Mouse (Mus musculus) frontal cortex, postnatal 10 days (tissue): ENCODE measurements around the gene Cdadc1.

Experiments used
- DNase-seq, 2 experiments: peaks; one replicate each; pipeline ENCODE4 v3.0.0; 2022; ENCODE audit warnings: low spot score in 2 of 2, mixed read lengths in 1 of 2

Cdadc1 gene

GRCm38 (mm10) chr14:59612920-59613625 lies 15.3 kb upstream of the Cdadc1 start:
- DNase-seq: peak in 1 of 2 experiments; percentile 65

- DNase-seq: no peak
Observed at GRCm38 (mm10) chr14:59607021-59607420, 9.3 kb upstream of the Cdadc1 start.

DNA sequence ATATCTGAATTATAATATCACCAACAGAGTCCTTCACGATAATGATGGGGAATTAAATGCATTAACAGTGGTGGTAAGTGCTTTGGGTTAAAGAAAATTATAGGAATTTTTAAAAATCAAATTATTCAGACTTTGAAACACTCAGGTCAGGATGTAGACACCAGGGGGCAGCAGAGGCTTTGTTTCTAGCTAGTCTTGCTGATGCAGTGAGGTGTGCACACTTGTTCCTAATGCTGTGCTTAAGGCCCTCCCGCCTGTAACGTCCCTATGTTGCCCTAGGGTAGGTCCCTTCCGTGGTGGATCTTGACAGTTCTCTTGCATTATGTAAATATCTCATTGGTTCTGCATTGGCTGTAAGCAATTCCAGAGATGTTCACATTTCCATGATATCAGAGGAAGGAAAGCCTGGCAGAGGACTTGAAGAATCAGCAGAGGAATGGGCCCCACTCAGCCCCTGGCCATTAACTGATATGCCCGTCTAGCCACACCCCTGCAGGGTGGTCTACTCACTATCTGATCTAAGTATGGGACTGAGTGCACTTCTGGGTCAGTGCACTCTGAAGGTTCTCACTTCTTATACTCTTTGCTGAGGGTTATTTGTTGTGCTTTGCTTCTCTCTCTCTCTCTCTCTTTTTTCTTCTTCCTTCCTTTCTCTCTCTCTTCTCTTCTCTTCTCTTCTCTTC lies 8.1 kb upstream of the Cdadc1 start:
- DNase-seq: peak in 1 of 2 experiments; percentile 44

GRCm38 (mm10) chr14:59604002-59604645 lies 6.4 kb upstream of the Cdadc1 start:
- no peak for DNase-seq

GRCm38 (mm10) chr14:59598260-59598627 lies 485 bp upstream of the Cdadc1 start:
- no peak for DNase-seq

- DNase-seq: no peak
Observed at GRCm38 (mm10) chr14:59594988-59595387, 2.8 kb downstream of the Cdadc1 start.

GRCm38 (mm10) chr14:59592593-59592992 lies 5.2 kb downstream of the Cdadc1 start:
- DNase-seq: no peak

- no peak for DNase-seq
Observed at GRCm38 (mm10) chr14:59591901-59592300, 5.9 kb downstream of the Cdadc1 start.

GRCm38 (mm10) chr14:59590614-59591013 lies 7.1 kb downstream of the Cdadc1 start:
- no peak for DNase-seq

DNA sequence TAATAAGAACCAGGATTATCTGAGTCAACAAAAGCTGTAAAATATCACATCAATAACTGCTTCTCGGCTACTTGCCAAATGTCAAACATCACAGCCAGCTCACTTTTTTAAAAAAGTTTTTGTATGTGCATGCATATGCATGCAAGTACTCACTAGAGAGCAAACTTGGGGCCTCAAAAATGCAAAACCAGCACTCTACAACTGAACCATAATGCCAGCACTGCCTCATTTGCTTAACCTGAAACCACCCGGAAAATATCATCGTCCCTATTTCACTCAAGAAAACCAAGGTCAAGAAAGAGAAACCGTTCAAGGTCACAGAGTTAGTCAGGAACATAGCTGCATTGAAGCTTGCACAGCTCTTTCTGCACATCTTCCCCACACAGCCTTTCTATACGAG lies 21.4 kb downstream of the Cdadc1 start:
- no peak for DNase-seq

DNA sequence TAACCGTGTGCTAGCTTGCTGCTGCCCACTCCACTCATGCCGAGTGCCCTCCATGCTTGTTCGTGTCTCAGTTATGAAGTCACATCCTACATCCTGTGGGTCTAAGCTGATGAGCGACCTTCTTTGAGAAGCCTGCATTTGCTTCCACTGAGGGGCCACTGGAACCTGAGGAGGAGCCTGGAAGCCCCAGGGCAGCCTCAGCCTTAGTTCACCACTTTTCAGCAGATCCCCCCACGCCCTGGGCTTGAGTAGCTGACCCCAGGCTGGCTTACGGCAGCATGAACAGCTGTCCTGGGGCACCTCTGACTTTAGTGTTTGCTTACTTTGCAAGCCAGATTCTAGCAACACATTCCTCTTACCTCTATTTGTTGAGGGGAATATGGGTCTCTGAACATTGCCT lies 31.0 kb downstream of the Cdadc1 start:
- DNase-seq: no peak

- DNase-seq: no peak
Observed at GRCm38 (mm10) chr14:59557886-59558285, 39.9 kb downstream of the Cdadc1 start.

GRCm38 (mm10) chr14:59557071-59557470 lies 40.7 kb downstream of the Cdadc1 start:
- no peak for DNase-seq

DNA sequence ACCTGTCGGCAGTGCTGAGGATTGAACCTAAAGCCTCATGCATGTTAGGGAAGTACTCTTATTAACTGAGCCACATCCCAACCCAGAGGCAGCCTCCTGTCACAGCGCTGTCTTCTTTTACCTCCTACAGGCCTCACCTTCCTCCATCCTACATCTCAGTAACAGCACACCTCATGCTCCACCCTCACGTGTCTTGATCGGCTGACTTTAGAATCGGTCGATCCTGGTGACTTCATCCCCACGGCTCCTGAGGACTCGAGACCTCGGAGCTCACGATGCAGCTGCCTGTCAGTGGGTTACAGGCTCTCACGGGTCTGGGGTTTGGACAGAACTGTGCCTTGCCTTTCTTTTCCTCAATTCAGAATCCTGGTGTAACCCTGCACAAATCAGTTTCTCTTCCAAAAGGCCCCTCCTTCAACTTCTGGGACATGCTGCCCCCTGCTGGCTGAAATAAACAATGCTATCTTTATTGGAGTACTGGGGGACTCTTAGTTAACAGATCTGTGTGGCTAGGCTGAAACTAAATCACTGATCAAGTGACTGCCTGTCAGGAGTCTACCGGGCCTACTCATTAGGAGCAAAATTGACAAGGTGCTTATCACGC lies 41.7 kb downstream of the Cdadc1 start:
- peak; percentile 34 to 74 for DNase-seq

GRCm38 (mm10) chr14:59555018-59555417 lies 42.7 kb downstream of the Cdadc1 start:
- DNase-seq: no peak

DNA sequence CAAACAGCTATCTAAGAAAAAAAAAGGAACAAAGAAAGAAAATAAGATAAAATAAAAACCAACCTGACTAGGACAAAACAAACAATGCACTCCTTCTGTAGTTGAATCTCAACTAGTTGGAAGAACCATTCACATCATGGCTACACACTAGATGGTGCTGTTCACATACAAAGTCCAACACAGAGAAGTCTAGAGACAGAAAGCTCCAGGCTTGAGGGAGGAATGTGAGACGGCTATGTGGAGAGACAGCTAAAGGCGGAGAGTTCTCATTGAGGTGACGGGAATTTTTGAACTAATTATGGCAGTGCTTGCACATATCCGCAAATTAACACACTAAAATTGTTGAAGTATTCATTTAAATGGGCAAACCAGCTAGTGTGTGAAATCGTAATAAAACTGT lies 43.7 kb downstream of the Cdadc1 start:
- no peak for DNase-seq

DNA sequence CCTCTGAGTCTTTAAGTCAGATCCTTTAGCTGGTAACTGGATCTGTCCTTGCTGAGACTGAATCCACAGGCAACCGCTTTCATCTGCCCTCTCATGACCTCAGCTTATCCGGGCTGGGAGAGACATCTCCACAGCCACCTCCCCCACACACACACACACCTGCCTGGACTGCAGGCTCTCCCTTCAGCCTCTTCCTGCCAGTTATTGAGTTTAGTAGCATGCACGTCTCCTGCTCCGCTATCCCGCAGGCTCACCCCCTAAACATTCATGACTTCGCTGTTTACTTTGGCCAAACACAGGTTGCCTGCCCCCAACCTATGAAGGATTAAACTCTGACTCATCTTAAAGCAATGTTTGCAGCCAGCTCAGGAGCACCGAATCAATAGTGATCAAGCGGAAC lies 45.8 kb downstream of the Cdadc1 start:
- DNase-seq: no peak

GRCm38 (mm10) chr14:59550841-59551240 lies 46.9 kb downstream of the Cdadc1 start:
- DNase-seq: no peak

- peak in 1 of 2 experiments; percentile 13 for DNase-seq
Observed at GRCm38 (mm10) chr14:59549106-59549505, 48.7 kb downstream of the Cdadc1 start.

- no peak for DNase-seq
Observed at GRCm38 (mm10) chr14:59548532-59548931, 49.2 kb downstream of the Cdadc1 start.

- DNase-seq: no peak
Observed at GRCm38 (mm10) chr14:59547530-59547929, 50.2 kb downstream of the Cdadc1 start.

- DNase-seq: no peak
Observed at GRCm38 (mm10) chr14:59546162-59546880, 51.4 kb downstream of the Cdadc1 start.
